Mouse (Mus musculus) heart, embryonic 15.5 days (tissue): ENCODE results near the gene B230118H07Rik. TPM values are rescaled to one million over a fixed set of nuclear protein-coding genes. Genes with fewer than 3 reads are reported as not detected.
"Not testable (repeated sequence)": the region's sequence is repeated elsewhere in the genome, so short reads cannot be mapped to it uniquely, and the experiment has no call there.

Experiments
- ATAC-seq: fragments of 200-750 bp; cut with Nextera tagmentation; replicated peaks from 2 replicates; pipeline ENCODE4 v1.8.0; 2017; ENCODE audit warnings: low read depth, moderate TSS enrichment; ENCODE audit not compliant: insufficient number of reproducible peaks, insufficient read depth, low FRiP score
- H3K27ac ChIP-seq: fragments of 300-500 bp; sonication (generic); 2 replicates; pipeline ENCODE4 v1.5.1; 2015; ENCODE audit warnings: mild to moderate bottlenecking, inconsistent platforms
- H3K27me3 ChIP-seq: fragments of 300-500 bp; sonication (generic); 2 replicates; pipeline ENCODE4 v1.6.1; 2015; ENCODE audit warnings: inconsistent platforms
- H3K36me3 ChIP-seq: fragments of 300-500 bp; sonication (generic); 2 replicates; pipeline ENCODE4 v1.6.1; 2015; ENCODE audit warnings: mild to moderate bottlenecking, inconsistent platforms
- H3K4me1 ChIP-seq: fragments of 300-500 bp; sonication (generic); replicated peaks from 2 replicates; pipeline ENCODE4 v1.6.1; 2015; ENCODE audit warnings: inconsistent platforms
- H3K4me2 ChIP-seq: fragments of 300-500 bp; sonication (generic); 2 replicates; pipeline ENCODE4 v1.6.1; 2015; ENCODE audit warnings: inconsistent platforms, mild to moderate bottlenecking, moderate library complexity
- H3K4me3 ChIP-seq: fragments of 300-500 bp; sonication (generic); 2 replicates; pipeline ENCODE4 v1.5.1; 2015; ENCODE audit warnings: mild to moderate bottlenecking, inconsistent platforms
- H3K9ac ChIP-seq: fragments of 300-500 bp; sonication (generic); 2 replicates; pipeline ENCODE4 v1.6.1; 2015; ENCODE audit warnings: mild to moderate bottlenecking, inconsistent platforms
- H3K9me3 ChIP-seq: fragments of 300-500 bp; sonication (generic); replicated peaks from 2 replicates; pipeline ENCODE4 v1.6.1; 2016; ENCODE audit warnings: inconsistent platforms
- WGBS: fragments of 180-500 bp; shearing (Covaris S2); methylation state at CpG from one replicate; pipeline ENCODE4 v1.1.7; 2015; ENCODE audit warnings: mixed read lengths; 5-methylcytosine and 5-hydroxymethylcytosine counted together
- polyA plus RNA-seq: library from polyadenylated mRNA; unstranded; fragments of >200 nt; fragmentation: Nextera tagmentation; extraction: Ambion mirVana; gene quantifications from 2 replicates; pipeline ENCODE4 v1.2.1, GENCODE M21; 2015

B230118H07Rik gene
- polyA plus RNA-seq, 1 experiment from 2014 or later: 57.1 TPM

- H3K27ac ChIP-seq: no peak overlapping the region
- H3K36me3 ChIP-seq: no peaks in the 10 kb centered on the region
- no peaks in the 10 kb centered on the region for H3K9me3 ChIP-seq
- H3K27me3 ChIP-seq: no peaks in the 10 kb centered on the region
- 73% methylated on average over 6 of the region's 6 CpGs for WGBS
- H3K4me2 ChIP-seq: no peak overlapping the region
- H3K4me3 ChIP-seq: no peak overlapping the region
- no peak overlapping the region for H3K9ac ChIP-seq
- no peaks in the 10 kb centered on the region for H3K4me1 ChIP-seq
- ATAC-seq: no peak; the same call in 1 of the 2 replicates
These were observed 98.2 kb downstream of the B230118H07Rik start for GRCm38 (mm10) chr2:101551026-101551719.

- no peaks in the 10 kb centered on the region for H3K9me3 ChIP-seq
- H3K4me1 ChIP-seq: no peaks in the 10 kb centered on the region
- H3K9ac ChIP-seq: no peak overlapping the region
- no peaks in the 10 kb centered on the region for H3K36me3 ChIP-seq
- no peaks in the 10 kb centered on the region for H3K27me3 ChIP-seq
- no peak for ATAC-seq
- no peak overlapping the region for H3K27ac ChIP-seq
- WGBS: 50% methylated on average over 2 of the region's 2 CpGs
- no peak overlapping the region for H3K4me3 ChIP-seq
- no peak overlapping the region for H3K4me2 ChIP-seq
These were observed 99.2 kb downstream of the B230118H07Rik start for GRCm38 (mm10) chr2:101550176-101550575.

GRCm38 (mm10) chr2:101548866-101549265 is 100.5 kb downstream of the B230118H07Rik start:
- H3K27ac ChIP-seq: no peak overlapping the region
- H3K9ac ChIP-seq: no peak overlapping the region
- H3K4me2 ChIP-seq: no peak overlapping the region
- no peaks in the 10 kb centered on the region for H3K36me3 ChIP-seq
- H3K9me3 ChIP-seq: no peaks in the 10 kb centered on the region
- 76% methylated on average over 6 of the region's 6 CpGs for WGBS
- ATAC-seq: no peak
- H3K4me1 ChIP-seq: no peaks in the 10 kb centered on the region
- H3K4me3 ChIP-seq: no peak overlapping the region
- no peaks in the 10 kb centered on the region for H3K27me3 ChIP-seq

DNA sequence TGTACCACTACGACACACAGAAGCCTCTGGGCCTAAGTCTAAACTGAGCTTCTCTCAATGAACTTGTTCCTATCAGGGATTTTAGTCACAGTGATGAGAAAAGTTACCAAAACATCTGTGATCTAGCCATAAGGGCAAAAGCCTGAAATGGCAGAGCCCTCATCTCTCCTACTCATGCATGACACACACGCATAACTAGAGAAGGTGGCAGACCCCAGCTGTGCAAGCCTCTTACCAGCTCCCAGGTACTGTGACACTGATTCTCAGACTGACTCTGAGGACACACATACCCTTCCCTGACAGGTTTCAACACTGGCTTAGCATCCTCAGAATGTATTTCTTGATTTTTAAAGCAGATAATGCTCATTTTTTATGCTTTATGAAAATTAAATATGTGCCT is 103.7 kb downstream of the B230118H07Rik start:
- H3K9me3 ChIP-seq: no peaks in the 10 kb centered on the region
- no peak overlapping the region for H3K4me2 ChIP-seq
- no peak overlapping the region for H3K27ac ChIP-seq
- H3K9ac ChIP-seq: no peak overlapping the region
- no peaks in the 10 kb centered on the region for H3K36me3 ChIP-seq
- H3K27me3 ChIP-seq: no peaks in the 10 kb centered on the region
- 84% methylated on average over 2 of the region's 2 CpGs for WGBS
- no peak overlapping the region for H3K4me3 ChIP-seq
- no peaks in the 10 kb centered on the region for H3K4me1 ChIP-seq
- ATAC-seq: no peak

DNA sequence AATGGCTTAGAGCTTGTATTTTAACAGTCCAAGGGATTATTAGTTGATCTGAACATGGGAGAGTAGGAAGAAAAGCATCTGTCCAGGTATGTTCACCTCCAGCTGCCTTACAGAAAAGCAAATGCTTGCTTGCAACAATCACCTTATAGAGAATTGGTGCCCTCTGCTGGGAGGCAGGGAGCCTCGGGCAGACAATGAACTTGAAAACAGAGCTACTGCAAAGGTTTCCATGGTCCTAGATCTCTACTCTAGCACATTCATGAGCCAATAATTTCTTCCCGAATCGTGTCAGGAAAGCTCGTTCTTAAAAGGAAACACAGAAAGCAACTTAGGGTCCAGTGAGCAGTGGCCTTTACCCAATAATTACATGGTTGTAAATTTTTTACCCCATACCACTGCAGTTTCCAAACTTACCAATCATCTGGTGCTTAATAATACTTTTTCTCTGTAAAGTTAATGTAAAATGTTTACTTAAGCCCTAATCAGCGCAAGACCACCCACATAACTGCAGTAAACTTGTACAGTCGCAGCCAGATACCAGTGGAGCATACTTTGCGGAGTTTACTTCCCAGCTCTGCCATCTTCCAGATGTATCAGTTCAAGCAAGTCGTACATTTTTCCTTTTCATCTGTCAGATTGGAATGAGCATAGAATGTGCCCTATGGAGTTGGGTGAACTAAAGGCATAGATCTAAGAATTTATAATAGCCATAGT is 105.5 kb downstream of the B230118H07Rik start:
- Histone ChIP-seq H3K36me3 (no peaks in the 10 kb centered on the region), H3K27ac (no peak overlapping the region), H3K4me3 (no peak overlapping the region), H3K4me1 (no peaks in the 10 kb centered on the region), H3K9me3 (no peaks in the 10 kb centered on the region), H3K9ac (no peak overlapping the region), H3K4me2 (no peak overlapping the region), H3K27me3 (no peaks in the 10 kb centered on the region)
- 52% methylated on average over 8 of the region's 8 CpGs for WGBS
- no peak for ATAC-seq

DNA sequence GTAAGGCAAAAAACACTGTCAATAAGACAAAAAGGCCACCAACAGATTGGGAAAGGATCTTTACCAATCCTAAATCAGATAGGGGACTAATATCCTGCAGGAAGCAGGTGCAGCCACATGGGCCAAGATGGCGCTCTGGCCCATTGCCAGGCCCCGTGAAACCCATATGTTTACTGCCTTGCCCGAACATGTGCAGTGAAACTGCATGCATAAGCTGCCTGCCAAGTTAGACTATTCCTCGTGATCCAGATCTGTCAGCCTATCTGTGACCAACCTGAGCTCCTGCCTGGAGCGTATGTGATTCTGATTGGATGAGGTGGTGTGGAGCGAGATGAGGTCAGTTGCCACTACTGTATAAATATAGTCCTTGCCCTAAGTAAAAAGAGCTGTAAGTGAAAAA is 112.4 kb downstream of the B230118H07Rik start:
- 74% methylated on average over 6 of the region's 6 CpGs for WGBS

GRCm38 (mm10) chr2:101533741-101534140 is 115.6 kb downstream of the B230118H07Rik start:
- no peak overlapping the region for H3K27ac ChIP-seq
- no peak for ATAC-seq
- 51% methylated on average over 2 of the region's 2 CpGs for WGBS

More for the DNA sequence above, 112.4 kb downstream of the B230118H07Rik start:
- ATAC-seq, H3K4me1 ChIP-seq, H3K9me3 ChIP-seq, H3K4me3 ChIP-seq, H3K27ac ChIP-seq, H3K36me3 ChIP-seq, H3K9ac ChIP-seq, H3K27me3 ChIP-seq, H3K4me2 ChIP-seq: not testable (repeated sequence)

DNA sequence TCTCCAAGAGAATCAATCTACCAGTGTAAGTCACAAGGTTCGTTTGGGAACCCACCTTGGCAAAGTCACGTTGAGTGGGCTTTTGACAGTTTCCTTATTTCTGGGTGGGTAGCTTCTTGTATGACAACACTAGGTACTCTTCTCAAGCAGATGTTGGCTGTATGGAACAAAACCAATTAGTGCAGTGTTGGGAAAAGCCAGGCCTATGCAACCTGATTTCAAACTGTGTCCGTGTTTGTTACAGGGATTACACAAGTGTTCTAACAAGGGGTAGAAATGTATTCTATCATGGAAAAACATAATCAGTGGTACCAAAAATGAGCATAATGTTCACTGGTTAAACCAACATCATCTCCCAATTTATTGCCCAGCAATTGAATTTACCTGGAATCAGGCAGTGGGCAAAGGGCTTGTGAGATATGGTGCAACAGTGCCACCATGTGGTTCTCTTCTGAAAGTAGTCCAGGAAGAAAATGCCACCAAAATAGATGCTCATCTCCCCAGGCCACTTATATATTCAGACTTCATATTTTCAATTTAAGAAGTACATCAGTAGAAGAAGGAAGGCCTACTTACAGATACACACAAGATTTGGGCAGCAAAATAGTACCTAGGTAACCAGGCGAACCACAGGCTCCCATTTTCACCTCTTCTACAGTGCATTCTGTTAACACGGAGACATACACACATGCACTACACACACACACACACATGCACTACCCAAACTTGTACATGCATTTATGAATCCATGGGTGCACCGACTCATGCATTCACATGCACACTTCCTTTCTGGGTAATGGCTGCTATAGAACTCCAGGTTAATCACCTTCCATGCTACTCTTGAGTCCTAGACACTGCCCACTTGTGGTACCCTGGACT is 123.6 kb downstream of the B230118H07Rik start:
- no peak overlapping the region for H3K9ac ChIP-seq
- no peak for ATAC-seq
- WGBS: 64% methylated on average over 6 of the region's 6 CpGs
- no peaks in the 10 kb centered on the region for H3K4me1 ChIP-seq
- no peaks in the 10 kb centered on the region for H3K27me3 ChIP-seq
- no peak overlapping the region for H3K4me3 ChIP-seq
- H3K36me3 ChIP-seq: no peaks in the 10 kb centered on the region
- no peak overlapping the region for H3K4me2 ChIP-seq
- no peak overlapping the region for H3K27ac ChIP-seq
- H3K9me3 ChIP-seq: no peaks in the 10 kb centered on the region

More at GRCm38 (mm10) chr2:101533741-101534140, 115.6 kb downstream of the B230118H07Rik start:
- H3K36me3 ChIP-seq: no peaks in the 10 kb centered on the region
- no peaks in the 10 kb centered on the region for H3K27me3 ChIP-seq
- no peak overlapping the region for H3K9ac ChIP-seq
- no peaks in the 10 kb centered on the region for H3K9me3 ChIP-seq
- no peak overlapping the region for H3K4me3 ChIP-seq
- no peaks in the 10 kb centered on the region for H3K4me1 ChIP-seq
- H3K4me2 ChIP-seq: no peak overlapping the region

DNA sequence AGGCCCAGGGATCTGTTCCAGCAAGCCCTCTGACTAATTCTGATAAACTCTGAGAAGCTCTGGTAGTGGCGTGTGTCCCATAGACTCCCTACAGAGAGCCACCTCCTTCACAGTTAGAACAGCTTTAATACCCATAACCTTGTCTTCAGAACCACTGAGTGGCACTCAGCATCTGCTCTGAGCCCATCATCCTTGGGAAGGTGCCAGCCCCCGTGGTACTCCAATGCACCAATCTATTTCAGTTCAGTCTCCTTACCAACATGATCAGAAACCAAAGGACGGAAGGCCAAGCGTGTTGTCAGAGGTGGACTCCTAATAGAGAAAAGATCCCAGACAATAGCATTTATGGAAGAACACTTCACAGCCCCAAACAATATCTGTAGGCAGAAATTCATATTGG is 124.2 kb downstream of the B230118H07Rik start:
- Histone ChIP-seq H3K4me1 (no peaks in the 10 kb centered on the region), H3K27ac (no peak overlapping the region), H3K4me2 (no peak overlapping the region), H3K9ac (no peak overlapping the region), H3K4me3 (no peak overlapping the region), H3K36me3 (no peaks in the 10 kb centered on the region), H3K9me3 (no peaks in the 10 kb centered on the region), H3K27me3 (no peaks in the 10 kb centered on the region)
- no peak for ATAC-seq
- 79% methylated on average over 4 of the region's 4 CpGs for WGBS

DNA sequence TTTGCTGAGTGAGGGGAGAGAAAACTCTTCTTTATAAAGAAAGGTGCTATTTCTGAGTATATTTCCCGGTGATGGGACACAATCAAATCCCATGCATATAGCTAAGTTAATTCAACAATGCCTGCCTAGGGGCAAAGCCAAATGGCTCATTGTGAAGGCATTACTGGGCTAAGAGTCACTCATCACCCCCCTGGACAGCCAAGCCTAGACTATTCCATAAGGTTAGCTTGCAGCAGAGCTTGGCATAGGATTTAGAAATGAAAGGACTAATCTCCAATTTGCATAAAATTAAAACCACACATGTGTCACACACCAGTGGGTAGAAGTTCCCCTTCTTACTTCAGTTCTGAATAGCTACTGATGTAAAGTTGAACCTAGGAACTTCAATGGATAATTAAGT is 128.8 kb downstream of the B230118H07Rik start:
- Histone ChIP-seq H3K27me3 (no peaks in the 10 kb centered on the region), H3K9ac (no peak overlapping the region), H3K27ac (no peak overlapping the region), H3K4me3 (no peak overlapping the region), H3K36me3 (no peaks in the 10 kb centered on the region), H3K4me2 (no peak overlapping the region), H3K9me3 (no peaks in the 10 kb centered on the region), H3K4me1 (no peaks in the 10 kb centered on the region)
- WGBS: 69% methylated on average over 1 of the region's 1 CpGs
- ATAC-seq: no peak

- no peak for ATAC-seq
- no peaks in the 10 kb centered on the region for H3K36me3 ChIP-seq
- no peaks in the 10 kb centered on the region for H3K9me3 ChIP-seq
- H3K27me3 ChIP-seq: no peaks in the 10 kb centered on the region
- no peak overlapping the region for H3K9ac ChIP-seq
- no peak overlapping the region for H3K4me3 ChIP-seq
- no peaks in the 10 kb centered on the region for H3K4me1 ChIP-seq
- 79% methylated on average over 1 of the region's 1 CpGs for WGBS
- no peak overlapping the region for H3K4me2 ChIP-seq
- no peak overlapping the region for H3K27ac ChIP-seq
These were observed 129.4 kb downstream of the B230118H07Rik start for GRCm38 (mm10) chr2:101519928-101520327.
